Mouse (Mus musculus): ENCODE measurements at regions not wholly inside any gene's neighbourhood (a gene's known extent, or its start where the extent isn't known, plus 50 kb on each side); places are given as distances from the start of the nearest gene placed in this dataset.
A peak's percentile ranks its signal among the peaks of the same experiment; 100 is the strongest.

- DNase-seq (ENCODE audit: low spot score): no peak
Measured at GRCm38 (mm10) chr7:78971644-78972313, 58.6 kb downstream of the Isg20 start.

DNA sequence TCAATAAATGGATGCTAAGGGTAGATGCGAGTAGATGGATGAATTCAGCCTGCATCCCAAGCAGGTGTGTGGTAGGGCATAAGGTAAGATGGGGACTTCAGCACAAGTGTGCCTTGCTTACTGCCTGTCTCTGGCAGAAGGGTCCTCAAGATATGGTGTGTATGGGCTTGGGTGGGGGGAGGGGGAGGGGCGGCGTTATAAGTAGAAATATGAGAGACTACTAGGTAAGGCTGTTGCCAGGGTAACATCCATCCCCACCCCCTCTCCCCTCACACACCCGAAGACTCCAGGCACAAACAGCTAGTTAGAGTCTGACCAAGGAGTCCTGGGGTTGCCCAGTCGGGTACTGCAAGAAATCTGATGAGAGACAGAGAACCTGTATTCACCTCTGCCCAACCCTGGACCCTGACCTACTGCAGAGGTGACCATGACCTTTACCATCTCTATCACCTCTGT lies 63.5 kb upstream of the Acan start:
- no peak for DNase-seq (ENCODE audit: low spot score)

DNA sequence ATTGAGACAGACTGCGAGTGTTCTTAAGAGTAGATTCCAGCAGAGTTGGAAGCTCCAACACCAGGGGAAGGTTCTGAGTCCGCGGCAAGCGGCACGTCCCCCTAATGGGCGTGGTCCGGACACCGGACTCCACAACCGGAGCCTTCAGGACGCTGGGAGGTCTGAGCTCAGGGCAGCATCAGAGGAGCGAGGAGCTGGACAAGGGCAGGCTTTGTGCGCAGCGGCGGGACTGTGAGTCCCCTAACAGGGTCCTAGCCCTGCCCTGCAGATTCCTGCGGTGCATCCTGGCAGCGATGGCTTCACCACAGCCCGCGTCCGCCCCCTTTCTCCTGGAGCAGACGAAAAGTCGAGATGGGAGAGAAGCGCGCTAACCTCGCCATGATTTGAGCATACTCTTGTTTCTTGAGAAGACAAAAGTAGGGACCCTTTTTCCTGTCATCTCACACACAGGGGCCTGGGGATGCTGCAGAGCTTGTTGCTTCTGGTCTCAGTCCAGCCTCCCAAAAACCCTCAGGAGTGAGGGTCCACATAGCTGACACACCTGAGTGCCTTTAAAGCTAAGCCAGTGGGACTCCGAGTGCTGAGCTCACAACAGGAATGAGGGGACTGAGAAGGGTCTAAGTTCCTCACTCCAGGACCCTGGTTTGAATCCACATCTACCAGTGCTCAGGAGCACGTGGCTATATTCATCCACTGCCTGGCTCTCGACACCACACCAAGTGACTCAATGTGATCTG lies 62.8 kb upstream of the Acan start:
- peak; percentile 31 for DNase-seq (ENCODE audit: low spot score)

GRCm38 (mm10) chr7:78992991-78993390 lies 60.3 kb upstream of the Acan start:
- DNase-seq (ENCODE audit: low spot score): no peak

- no peak for DNase-seq (ENCODE audit: low spot score)
Measured at GRCm38 (mm10) chr7:78994134-78994533, 59.1 kb upstream of the Acan start.

DNA sequence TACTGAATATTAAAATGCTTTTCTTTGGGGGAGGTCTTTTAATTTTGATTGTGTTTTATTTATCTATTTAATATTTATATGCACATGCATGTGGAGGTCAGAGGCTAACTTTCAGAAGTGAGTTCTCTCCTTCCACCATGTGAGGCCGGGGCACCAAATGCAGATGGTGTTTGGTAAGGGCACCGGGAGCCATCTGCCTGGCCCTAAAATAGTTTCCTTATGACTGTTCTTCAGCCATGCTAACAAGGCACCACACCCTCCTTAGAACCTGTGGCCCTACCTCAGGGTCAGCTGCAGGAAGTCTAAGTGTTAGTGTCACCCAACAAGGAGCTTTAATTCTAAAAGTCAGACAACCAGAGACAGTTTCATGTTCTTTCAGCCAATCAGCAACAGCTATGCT lies 58.2 kb upstream of the Acan start:
- no peak for DNase-seq (ENCODE audit: low spot score)

DNA sequence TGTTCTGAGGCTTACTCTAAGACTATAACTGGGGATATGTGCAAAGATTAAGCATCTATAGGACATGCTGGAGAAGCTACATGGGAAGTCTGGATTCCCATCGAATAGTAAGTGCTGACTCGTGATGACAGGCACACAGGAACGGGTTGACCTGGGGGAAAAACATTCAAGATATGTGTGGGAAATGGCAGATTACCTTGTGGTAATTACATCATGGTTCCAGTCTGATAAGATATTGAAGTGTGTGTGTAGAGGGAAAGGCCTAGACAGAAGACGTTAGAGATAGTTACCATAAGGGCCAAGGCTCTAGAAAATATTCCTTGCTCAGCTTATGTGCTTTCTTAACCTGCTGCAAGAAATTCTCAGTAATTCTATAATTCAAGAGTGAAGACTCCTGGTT lies 57.5 kb upstream of the Acan start:
- DNase-seq (ENCODE audit: low spot score): no peak

All from urinary bladder, adult 2 months (tissue).